Comparison of ENCODE assay signal across 9 mouse cellular contexts in genomic region chr6:52164051-52164625, GRCm38 (mm10). TPM values are rescaled to one million over a fixed set of nuclear protein-coding genes. Genes with fewer than 3 reads are reported as not detected.
DNase-seq lines count a peak whose midpoint lies in the region; ATAC-seq lines count a peak whose summit lies in the region.
"Had no signal": no experiment of that assay in that cellular context is flagged by ENCODE, and none has a peak within 500 bp of the region (broad histone marks: within the 10 kb centered on the region; RNA-seq: fewer than 3 reads in every experiment).

No protein-coding gene starts in this region.

- 2% methylated on average over 39 of the region's 39 CpGs for WGBS in embryonic facial prominence, embryonic 15.5 days
- WGBS in limb, embryonic 10.5 days, result under 1% methylated on average over 39 of the region's 39 CpGs
- under 1% methylated on average over 37 of the region's 39 CpGs for WGBS in stomach, embryonic 14.5 days

- H3K4me2 ChIP-seq in embryonic facial prominence, embryonic 15.5 days (replicated peaks), result peak overlapping the region; percentile 4; the same call in 1 of the 2 replicates
- H3K4me2 ChIP-seq in stomach, embryonic 14.5 days (replicated peaks; ENCODE audit: low read depth, low read length), result peak overlapping the region; percentile 61

- H3K4me1 ChIP-seq in megakaryocyte, embryonic 14.5 days, result peaks cover 34% of the 10 kb centered on the region
- peaks cover 1% of the 10 kb centered on the region for H3K4me1 ChIP-seq in embryonic facial prominence, embryonic 15.5 days
- H3K4me1 ChIP-seq in limb, embryonic 10.5 days, result peaks cover 96% of the 10 kb centered on the region
- H3K4me1 ChIP-seq in stomach, embryonic 14.5 days (ENCODE audit: control insufficient read depth, insufficient read depth, low read length), result peaks cover 13% of the 10 kb centered on the region

- DNase-seq in limb, embryonic 10.5 days (ENCODE audit: low spot score), result peak; percentile 79
- DNase-seq in Muller cell, postnatal 12 days (ENCODE audit: inconsistent ontology term), result no peak
- no peak for DNase-seq in urinary bladder, postnatal 14 days (ENCODE audit: low spot score)
- DNase-seq in layer of hippocampus, adult 18-20 months (ENCODE audit: low spot score in 2 of 2), result no peak

- H3K9ac ChIP-seq in embryonic facial prominence, embryonic 15.5 days, result no peak overlapping the region
- peak overlapping the region; percentile 78 for H3K9ac ChIP-seq in stomach, embryonic 14.5 days (replicated peaks; ENCODE audit: low read depth, low read length)

- H3K4me3 ChIP-seq in megakaryocyte, embryonic 14.5 days (replicated peaks), result peak overlapping the region; percentile 70
- peak overlapping the region; percentile 5; the same call in 1 of the 2 replicates for H3K4me3 ChIP-seq in embryonic facial prominence, embryonic 15.5 days (replicated peaks)
- peak overlapping the region; percentile 58 for H3K4me3 ChIP-seq in limb, embryonic 10.5 days
- peak overlapping the region; percentile 78 for H3K4me3 ChIP-seq in stomach, embryonic 14.5 days (ENCODE audit: low read depth, low read length)

- peaks cover 4% of the 10 kb centered on the region for H3K36me3 ChIP-seq in megakaryocyte, embryonic 14.5 days (replicated peaks; ENCODE audit: low read length)
- H3K36me3 ChIP-seq in embryonic facial prominence, embryonic 15.5 days, result no peaks in the 10 kb centered on the region
- 0 out of 2 replicates have a peak, but pooled peaks cover 2% of the 10 kb centered on the region for H3K36me3 ChIP-seq in limb, embryonic 10.5 days
- H3K36me3 ChIP-seq in stomach, embryonic 14.5 days (ENCODE audit: control insufficient read depth, insufficient read depth, low read length), result no peaks in the 10 kb centered on the region

- peaks cover 69% of the 10 kb centered on the region for H3K27me3 ChIP-seq in megakaryocyte, embryonic 14.5 days (replicated peaks)
- H3K27me3 ChIP-seq in embryonic facial prominence, embryonic 15.5 days, result peaks cover 95% of the 10 kb centered on the region
- peaks cover 49% of the 10 kb centered on the region for H3K27me3 ChIP-seq in limb, embryonic 10.5 days (ENCODE audit: low read depth, poor library complexity, severe bottlenecking)
- H3K27me3 ChIP-seq in stomach, embryonic 14.5 days (ENCODE audit: control insufficient read depth, insufficient read depth, low read length), result no peaks in the 10 kb centered on the region

- no peak overlapping the region for H3K27ac ChIP-seq in embryonic facial prominence, embryonic 15.5 days (replicated peaks)
- peak overlapping the region; percentile 90 for H3K27ac ChIP-seq in limb, embryonic 10.5 days
- H3K27ac ChIP-seq in stomach, embryonic 14.5 days (ENCODE audit: low read length), result peak overlapping the region; percentile 98

- ATAC-seq in megakaryocyte, adult 5-6 weeks (ENCODE audit: poor library complexity, severe bottlenecking), result no peak
- no peak; the same call in 1 of the 2 replicates for ATAC-seq in embryonic facial prominence, embryonic 15.5 days (ENCODE audit: insufficient number of reproducible peaks, low FRiP score, low TSS enrichment, low read depth)
- no peak for ATAC-seq in stomach, embryonic 14.5 days (ENCODE audit: insufficient number of reproducible peaks, insufficient read depth, low FRiP score, low read depth)

- peaks cover 27% of the 10 kb centered on the region for H3K9me3 ChIP-seq in megakaryocyte, embryonic 14.5 days
- H3K9me3 ChIP-seq in embryonic facial prominence, embryonic 15.5 days (replicated peaks), result no peaks in the 10 kb centered on the region
- H3K9me3 ChIP-seq in limb, embryonic 10.5 days (replicated peaks), result no peaks in the 10 kb centered on the region
- no peaks in the 10 kb centered on the region for H3K9me3 ChIP-seq in stomach, embryonic 14.5 days (ENCODE audit: control insufficient read depth, low read depth, low read length)

RNA-seq across cellular contexts. Expression of gene Hoxa2, which starts 0.5 kb away (rescaled TPM):
- not detected in 2 replicates for polyA plus RNA-seq in megakaryocyte, embryonic 14.5 days (2012; ENCODE audit: insufficient read depth, low replicate concordance)
- not detected in 2 replicates for total RNA-seq in megakaryocyte, adult 5-6 weeks (2015)
- not detected in 2 replicates for total RNA-seq in megakaryocyte, adult 5-6 weeks (2017)
- polyA plus RNA-seq in embryonic facial prominence, embryonic 15.5 days (2015; fragmentation: Nextera tagmentation; extraction: Ambion mirVana), result 0.32 and 0.45 TPM in 2 replicates
- 4.5 and 5.3 TPM in 2 replicates for polyA plus RNA-seq in limb, embryonic 10.5 days (2016; fragmentation: Nextera tagmentation; extraction: Ambion mirVana)
- polyA plus RNA-seq in stomach, embryonic 14.5 days (2014; fragmentation: Nextera tagmentation; extraction: Ambion mirVana), result 17.4 and 18.5 TPM in 2 replicates
- total RNA-seq in layer of hippocampus, adult 18-20 months (2021), result not detected
- total RNA-seq: left cerebral cortex, adult 18-20 months had no signal

RNA-seq across cellular contexts. Expression of gene Hoxa1, which starts 6.0 kb away (rescaled TPM):
- 0.09 TPM in 1 of 2 replicates, not detected in the other for polyA plus RNA-seq in megakaryocyte, embryonic 14.5 days (2012; ENCODE audit: insufficient read depth, low replicate concordance)
- 0.11 TPM in 1 of 2 replicates, not detected in the other for total RNA-seq in megakaryocyte, adult 5-6 weeks (2015)
- 0.37 TPM in 1 of 2 replicates, not detected in the other for total RNA-seq in megakaryocyte, adult 5-6 weeks (2017)
- polyA plus RNA-seq in embryonic facial prominence, embryonic 15.5 days (2015; fragmentation: Nextera tagmentation; extraction: Ambion mirVana), result 0.39 and 0.52 TPM in 2 replicates
- polyA plus RNA-seq in limb, embryonic 10.5 days (2016; fragmentation: Nextera tagmentation; extraction: Ambion mirVana), result 1.3 and 1.9 TPM in 2 replicates
- polyA plus RNA-seq in stomach, embryonic 14.5 days (2014; fragmentation: Nextera tagmentation; extraction: Ambion mirVana), result 2.1 and 3.0 TPM in 2 replicates
- not detected for total RNA-seq in layer of hippocampus, adult 18-20 months (2021)
- total RNA-seq: left cerebral cortex, adult 18-20 months had no signal

RNA-seq across cellular contexts. Expression of gene 5730596B20Rik, which starts 13.2 kb away (rescaled TPM):
- polyA plus RNA-seq in megakaryocyte, embryonic 14.5 days (2012; ENCODE audit: insufficient read depth, low replicate concordance), result not detected in 2 replicates
- not detected in 2 replicates for total RNA-seq in megakaryocyte, adult 5-6 weeks (2015)
- total RNA-seq in megakaryocyte, adult 5-6 weeks (2017), result not detected in 2 replicates
- not detected in 2 replicates for polyA plus RNA-seq in embryonic facial prominence, embryonic 15.5 days (2015; fragmentation: Nextera tagmentation; extraction: Ambion mirVana)
- 1.1 and 1.3 TPM in 2 replicates for polyA plus RNA-seq in limb, embryonic 10.5 days (2016; fragmentation: Nextera tagmentation; extraction: Ambion mirVana)
- polyA plus RNA-seq in stomach, embryonic 14.5 days (2014; fragmentation: Nextera tagmentation; extraction: Ambion mirVana), result 4.4 and 4.7 TPM in 2 replicates
- not detected for total RNA-seq in layer of hippocampus, adult 18-20 months (2021)
- total RNA-seq: left cerebral cortex, adult 18-20 months had no signal

RNA-seq across cellular contexts. Expression of gene Hoxa4, which starts 27.4 kb away (rescaled TPM):
- polyA plus RNA-seq in megakaryocyte, embryonic 14.5 days (2012; ENCODE audit: insufficient read depth, low replicate concordance), result 0.44 TPM in 1 of 2 replicates, not detected in the other
- total RNA-seq in megakaryocyte, adult 5-6 weeks (2015), result 0.27 TPM in 1 of 2 replicates, not detected in the other
- 0.28 TPM in 1 of 2 replicates, not detected in the other for total RNA-seq in megakaryocyte, adult 5-6 weeks (2017)
- 0.17 and 0.29 TPM in 2 replicates for polyA plus RNA-seq in embryonic facial prominence, embryonic 15.5 days (2015; fragmentation: Nextera tagmentation; extraction: Ambion mirVana)
- polyA plus RNA-seq in limb, embryonic 10.5 days (2016; fragmentation: Nextera tagmentation; extraction: Ambion mirVana), result 1.6 and 1.8 TPM in 2 replicates
- polyA plus RNA-seq in stomach, embryonic 14.5 days (2014; fragmentation: Nextera tagmentation; extraction: Ambion mirVana), result 6.7 and 6.8 TPM in 2 replicates
- total RNA-seq in layer of hippocampus, adult 18-20 months (2021), result not detected
- total RNA-seq: left cerebral cortex, adult 18-20 months had no signal

RNA-seq across cellular contexts. Expression of gene Hoxa5, which starts 40.2 kb away (rescaled TPM):
- polyA plus RNA-seq in megakaryocyte, embryonic 14.5 days (2012; ENCODE audit: insufficient read depth, low replicate concordance), result 0.46 TPM in 1 of 2 replicates, not detected in the other
- total RNA-seq in megakaryocyte, adult 5-6 weeks (2015), result 0.09 and 0.13 TPM in 2 replicates
- total RNA-seq in megakaryocyte, adult 5-6 weeks (2017), result 0.18 TPM in 1 of 2 replicates, not detected in the other
- 0.17 and 0.39 TPM in 2 replicates for polyA plus RNA-seq in embryonic facial prominence, embryonic 15.5 days (2015; fragmentation: Nextera tagmentation; extraction: Ambion mirVana)
- 9.8 and 10.4 TPM in 2 replicates for polyA plus RNA-seq in limb, embryonic 10.5 days (2016; fragmentation: Nextera tagmentation; extraction: Ambion mirVana)
- polyA plus RNA-seq in stomach, embryonic 14.5 days (2014; fragmentation: Nextera tagmentation; extraction: Ambion mirVana), result 24.4 and 27.1 TPM in 2 replicates
- total RNA-seq in layer of hippocampus, adult 18-20 months (2021), result not detected
- total RNA-seq: left cerebral cortex, adult 18-20 months had no signal

Comparison
In these comparisons a context has a peak if more than half of its experiments do, and no peak if none do; other contexts are left out.
1. H3K4me3 ChIP-seq: peak in every context shown above with its lines; median percentile 78 in stomach, embryonic 14.5 days; 70 in megakaryocyte, embryonic 14.5 days; 58 in limb, embryonic 10.5 days; 5 in embryonic facial prominence, embryonic 15.5 days.